Mouse (Mus musculus): ENCODE measurements around the gene Galr2.

DNA sequence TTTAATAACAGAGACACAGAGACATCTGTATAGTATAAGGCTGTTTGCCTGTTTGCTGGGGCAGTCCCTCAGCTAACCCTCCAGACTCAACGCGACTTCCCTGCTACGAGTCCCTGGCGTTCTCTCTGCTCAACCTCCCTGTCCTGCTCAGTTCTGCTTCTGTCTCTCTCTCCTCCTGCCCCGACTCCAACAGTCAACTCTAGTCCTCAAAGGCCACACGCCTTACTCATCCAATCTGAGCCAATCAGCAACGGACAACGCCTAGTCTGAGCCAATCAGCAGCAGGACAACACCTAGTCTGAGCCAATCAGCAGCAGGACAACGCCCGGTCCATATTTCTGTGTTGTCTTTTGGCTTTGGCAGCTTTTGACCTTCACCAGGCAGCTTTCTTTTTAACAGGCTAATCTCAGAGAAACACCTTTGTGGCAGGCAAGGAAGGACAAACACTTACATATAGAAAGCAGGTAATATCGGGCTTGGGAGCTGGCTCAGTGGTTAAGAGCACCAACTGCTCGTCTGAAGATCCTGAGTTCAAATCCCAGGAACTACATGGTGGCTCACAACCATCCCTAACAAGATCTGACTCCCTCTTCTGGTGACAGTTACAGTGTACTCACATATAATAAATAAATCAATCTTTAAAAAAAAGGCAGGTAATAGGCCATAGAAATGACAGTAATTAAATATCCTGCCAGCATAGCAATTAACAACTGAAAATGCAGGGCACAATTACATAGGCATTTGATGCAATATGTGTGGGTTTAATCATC lies 27.2 kb downstream of the Galr2 start:
- no peak for TF ChIP-seq MYOD1 (IDR thresholded peaks at IDR 0.05; ENCODE audit: control insufficient read depth in 1 of 3, insufficient read length in 2 of 3, low read depth in 2 of 3)
- no peak for TF ChIP-seq POLR2A (IDR thresholded peaks at IDR 0.05; ENCODE audit: insufficient read length, low read depth)
- TF ChIP-seq USF1 (IDR thresholded peaks at IDR 0.05; ENCODE audit: low read depth): no peak
- TF ChIP-seq POLR2AphosphoS2 (IDR thresholded peaks at IDR 0.05; ENCODE audit: insufficient read length, low read depth): no peak
- no peak for TF ChIP-seq E2F4 (IDR thresholded peaks at IDR 0.05; ENCODE audit: insufficient read depth)
- TF ChIP-seq CEBPB (IDR thresholded peaks at IDR 0.05; ENCODE audit: insufficient read depth, poor library complexity, severe bottlenecking): no peak
- no peak for TF ChIP-seq MAX (IDR thresholded peaks at IDR 0.05; ENCODE audit: low read depth)
- TF ChIP-seq TCF12 (IDR thresholded peaks at IDR 0.05; ENCODE audit: insufficient read depth, poor library complexity, severe bottlenecking): no peak
